Mouse (Mus musculus): Measurements from ENCODE around the gene Pfdn6.

Pfdn6 gene

DNA sequence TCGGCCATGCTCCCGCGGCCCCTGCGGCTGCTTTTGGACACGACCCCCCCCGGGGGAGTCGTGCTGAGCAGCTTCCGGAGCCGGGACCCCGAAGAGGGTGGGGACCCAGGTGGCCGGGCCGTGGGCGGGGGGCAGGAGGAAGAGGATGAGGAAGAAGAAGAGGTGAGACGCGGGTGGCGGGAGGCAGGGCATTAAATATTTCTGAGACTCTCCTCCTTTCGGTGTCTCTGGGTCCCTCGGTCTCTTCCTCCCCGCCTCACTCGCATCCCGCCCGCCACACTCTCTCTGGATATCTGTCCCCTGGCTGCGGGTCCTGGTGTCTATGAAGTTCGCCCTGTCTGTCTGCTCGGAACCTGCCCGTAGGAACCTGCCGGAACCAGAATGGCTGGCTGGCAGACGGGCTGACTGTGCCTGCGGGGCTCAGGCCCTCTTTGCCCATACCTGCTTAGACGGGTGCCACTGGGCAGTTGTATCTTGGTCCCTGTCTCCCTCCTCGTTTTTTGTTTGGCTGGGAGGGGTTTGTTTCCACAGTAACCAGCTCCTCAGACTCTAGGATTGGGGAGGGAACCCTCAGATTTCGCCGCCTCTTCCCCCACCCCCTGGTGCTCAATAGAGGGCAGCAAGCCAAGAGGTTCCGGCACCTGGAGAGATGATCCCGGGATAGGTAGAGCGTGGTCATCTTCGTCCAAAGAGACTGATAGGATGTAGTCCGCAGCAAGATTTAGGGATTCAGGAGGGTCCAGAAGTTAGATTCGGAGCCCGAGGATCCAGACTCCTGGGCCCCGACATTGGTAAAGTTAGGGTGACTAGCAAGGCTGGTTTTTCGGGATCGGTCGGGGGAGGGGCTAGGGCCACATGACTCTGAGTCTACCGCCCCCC lies 9.6 kb downstream of the Pfdn6 start:
- DNase-seq = peak; percentile 74

DNA sequence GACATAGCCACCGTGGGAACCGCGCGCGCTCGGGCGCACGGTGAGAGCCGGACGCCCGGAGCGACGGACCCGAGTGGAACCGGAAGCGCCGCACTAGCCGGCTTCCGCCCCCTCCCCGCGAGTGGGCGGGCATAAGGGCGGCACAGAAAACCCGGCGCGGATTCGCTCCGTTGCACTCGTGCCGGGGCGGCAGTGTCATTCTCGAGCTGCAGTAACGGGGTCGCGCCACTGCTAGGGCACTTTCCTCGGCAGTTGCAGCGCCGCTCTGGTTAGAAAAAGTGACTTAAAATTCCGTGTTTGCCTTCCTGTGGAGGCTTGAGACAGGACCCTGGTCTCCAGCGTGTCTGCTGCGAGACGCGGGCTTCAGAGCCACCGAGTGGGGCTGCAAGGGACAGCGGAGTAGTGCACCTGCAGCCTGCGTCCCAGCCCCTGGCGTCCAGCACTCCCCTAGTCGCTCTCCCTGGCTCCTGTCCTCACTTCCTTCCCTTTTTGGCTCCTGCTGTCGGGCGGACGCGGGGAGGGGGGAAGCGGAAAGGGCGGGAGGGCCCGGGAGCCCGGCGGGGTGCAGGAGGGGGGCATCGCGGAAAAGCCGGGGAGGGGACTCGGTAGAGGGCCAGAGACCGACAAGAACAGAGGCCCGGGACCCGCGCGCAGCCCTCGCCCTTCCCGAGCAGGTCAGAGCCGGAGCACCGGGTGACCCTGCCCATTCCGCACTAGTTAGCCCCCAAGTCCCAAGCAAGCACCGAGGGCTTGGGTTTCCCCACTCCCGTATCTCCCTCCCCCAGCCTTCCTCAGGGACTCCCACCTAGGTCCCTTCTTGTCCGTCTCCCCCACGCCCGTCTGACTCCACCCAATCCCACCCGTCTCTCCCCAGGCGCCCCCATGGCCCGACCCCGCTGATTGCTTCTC lies 10.5 kb downstream of the Pfdn6 start, which contains the start of gene Rgl2:
Gene Rgl2, plus strand, starts transcription at position 173 of the 909 bp plus-strand sequence.
- peak; percentile 94 for DNase-seq

GRCm38 (mm10) chr17:33928251-33928947 lies 11.7 kb downstream of the Pfdn6 start:
- DNase-seq = no peak

- DNase-seq = no peak
These were observed 13.8 kb downstream of the Pfdn6 start for GRCm38 (mm10) chr17:33926207-33926932.

DNA sequence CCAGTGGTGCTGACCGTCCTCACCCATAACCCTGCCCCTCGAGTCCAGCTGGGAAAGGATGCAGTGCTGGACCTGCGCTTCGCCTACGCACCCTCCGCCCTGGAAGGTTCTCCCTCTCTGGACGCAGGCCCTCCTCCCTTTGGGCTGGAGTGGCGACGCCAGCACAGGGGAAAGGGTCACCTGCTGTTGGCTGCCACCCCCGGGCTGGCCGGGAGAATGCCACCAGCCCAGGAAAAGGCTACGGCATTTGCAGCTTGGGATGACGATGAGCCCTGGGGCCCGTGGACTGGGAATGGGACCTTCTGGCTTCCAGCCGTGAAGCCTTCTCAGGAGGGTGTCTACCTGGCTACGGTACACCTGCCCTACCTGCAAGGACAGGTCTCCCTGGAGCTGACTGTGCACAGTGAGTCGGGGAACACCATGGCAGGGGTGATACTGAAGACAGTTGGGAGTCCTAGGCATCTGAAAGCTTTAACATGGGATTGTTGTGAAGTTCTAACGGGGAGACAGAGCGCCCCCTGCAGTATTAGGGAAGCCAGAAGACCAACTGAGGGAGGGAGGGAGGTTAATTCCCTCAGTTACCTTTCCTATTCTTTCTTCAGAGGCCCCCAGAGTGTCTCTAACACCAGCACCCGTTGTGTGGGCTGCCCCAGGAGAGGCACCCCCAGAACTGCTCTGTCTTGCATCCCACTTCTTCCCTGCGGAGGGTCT lies 14.6 kb downstream of the Pfdn6 start:
- DNase-seq = no peak

DNA sequence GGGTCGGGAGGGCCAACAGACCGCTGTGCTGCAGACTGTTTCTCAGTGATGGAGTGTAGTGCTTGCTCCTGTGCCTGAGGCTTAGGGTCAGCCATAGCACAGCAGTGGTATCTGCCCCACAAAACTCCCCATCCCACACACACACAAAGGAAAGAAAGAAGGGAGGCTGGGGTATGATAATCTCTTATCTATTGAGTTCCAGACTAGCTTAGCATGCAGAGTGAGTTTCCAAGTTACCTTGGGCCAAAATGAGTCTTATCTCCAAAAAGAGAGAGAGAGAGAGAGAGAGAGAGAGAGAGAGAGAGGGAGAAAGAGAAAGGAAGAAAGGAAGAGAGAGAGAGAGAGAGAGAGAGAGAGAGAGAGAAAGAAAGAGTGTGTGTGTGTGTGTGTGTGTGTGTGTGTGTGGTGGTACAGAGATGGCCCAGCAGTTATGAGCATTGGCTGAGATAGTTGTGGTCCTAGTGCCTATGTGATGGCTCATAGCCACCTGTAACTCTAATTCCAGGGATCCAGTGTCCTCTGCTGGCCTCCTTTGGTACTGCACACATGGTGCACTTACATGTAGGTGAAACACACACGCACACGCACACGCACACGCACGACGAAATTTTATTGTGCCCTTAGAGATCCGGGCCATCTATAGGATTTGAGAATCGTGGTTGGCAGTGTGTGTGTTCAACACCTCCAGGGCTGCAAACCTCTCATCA lies 15.4 kb downstream of the Pfdn6 start:
- DNase-seq = no peak

- no peak for DNase-seq
These were observed 18.8 kb downstream of the Pfdn6 start for GRCm38 (mm10) chr17:33921361-33921760.

DNA sequence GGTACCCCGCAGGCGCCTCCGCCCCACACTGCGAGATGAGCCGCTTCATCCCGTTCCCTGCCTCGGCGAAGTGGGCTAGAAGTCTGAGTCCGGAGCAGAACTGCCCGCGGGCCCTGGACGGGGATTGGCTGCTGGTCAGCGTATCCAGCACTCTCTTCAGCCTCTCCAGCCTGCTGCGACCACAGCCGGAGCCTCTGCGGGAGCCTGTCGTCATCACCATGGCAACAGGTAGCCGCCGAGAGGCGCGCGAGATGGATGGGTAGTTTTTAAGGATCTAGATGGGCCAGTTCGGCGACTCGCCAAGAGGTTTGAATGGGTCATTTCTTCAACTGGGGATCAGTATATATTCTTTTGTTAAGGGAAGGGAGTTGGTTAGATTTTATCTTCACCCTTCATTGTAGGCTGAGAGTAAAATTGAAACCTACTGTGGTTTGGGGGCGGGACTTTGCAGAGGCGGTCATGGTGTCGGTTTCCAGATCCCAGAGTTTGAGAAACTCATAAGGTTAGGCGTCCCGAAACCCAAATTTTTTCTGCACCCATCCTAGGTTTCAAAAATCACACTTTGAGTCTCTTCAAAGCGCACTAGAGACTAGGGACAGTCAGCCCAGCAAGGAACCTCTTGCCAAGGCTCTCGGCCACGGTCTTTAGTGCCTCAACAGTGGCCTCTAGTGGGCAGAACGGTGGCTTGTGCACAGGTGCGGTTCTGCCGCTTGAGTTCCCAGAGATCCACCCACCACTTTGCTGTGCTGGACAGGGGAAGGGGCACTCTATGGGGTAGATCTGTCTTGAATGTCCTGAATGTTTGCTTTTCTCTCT lies 19.7 kb downstream of the Pfdn6 start:
- peak; percentile 82 for DNase-seq

GRCm38 (mm10) chr17:33919351-33920281 lies 20.5 kb downstream of the Pfdn6 start:
- DNase-seq = peak; percentile 54

DNA sequence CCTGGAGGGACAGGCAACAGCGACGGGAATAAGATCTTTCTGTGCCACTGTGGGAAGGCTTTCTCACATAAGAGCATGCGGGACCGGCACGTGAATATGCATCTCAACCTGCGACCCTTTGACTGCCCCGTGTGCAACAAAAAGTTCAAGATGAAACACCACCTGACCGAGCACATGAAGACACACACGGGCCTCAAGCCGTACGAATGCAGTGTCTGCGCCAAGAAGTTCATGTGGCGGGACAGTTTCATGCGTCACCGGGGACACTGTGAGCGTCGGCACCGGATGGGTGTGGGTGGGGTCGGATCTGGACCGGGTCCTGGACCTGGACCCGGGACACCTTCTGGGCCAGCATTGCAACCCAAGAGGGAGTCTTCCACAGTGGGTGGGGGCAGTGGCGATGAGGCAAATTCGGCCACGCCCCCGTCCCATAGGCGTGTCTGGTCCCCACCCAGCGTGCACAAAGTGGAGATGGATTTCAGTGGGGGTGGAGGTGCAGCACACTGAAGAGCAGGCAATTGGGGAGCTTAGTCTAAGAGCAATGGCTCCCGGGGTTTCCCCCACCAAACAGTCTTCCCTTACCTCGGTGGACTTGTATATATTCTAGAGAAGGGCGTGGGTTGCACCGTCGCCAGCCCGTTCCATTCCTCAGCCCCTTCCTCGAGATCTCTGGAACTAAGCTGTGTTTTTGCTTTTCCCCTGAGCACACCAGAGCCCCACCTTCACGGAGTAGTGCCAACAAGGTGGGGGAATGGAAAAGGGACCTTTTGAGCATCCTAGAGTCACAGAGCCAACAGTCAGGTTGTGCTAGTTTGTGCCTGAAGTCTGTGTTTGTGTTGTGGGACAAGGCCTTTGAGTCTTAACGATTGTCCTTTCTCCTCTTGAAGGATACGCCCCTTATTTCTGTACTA lies 21.6 kb downstream of the Pfdn6 start:
- DNase-seq = no peak

DNA sequence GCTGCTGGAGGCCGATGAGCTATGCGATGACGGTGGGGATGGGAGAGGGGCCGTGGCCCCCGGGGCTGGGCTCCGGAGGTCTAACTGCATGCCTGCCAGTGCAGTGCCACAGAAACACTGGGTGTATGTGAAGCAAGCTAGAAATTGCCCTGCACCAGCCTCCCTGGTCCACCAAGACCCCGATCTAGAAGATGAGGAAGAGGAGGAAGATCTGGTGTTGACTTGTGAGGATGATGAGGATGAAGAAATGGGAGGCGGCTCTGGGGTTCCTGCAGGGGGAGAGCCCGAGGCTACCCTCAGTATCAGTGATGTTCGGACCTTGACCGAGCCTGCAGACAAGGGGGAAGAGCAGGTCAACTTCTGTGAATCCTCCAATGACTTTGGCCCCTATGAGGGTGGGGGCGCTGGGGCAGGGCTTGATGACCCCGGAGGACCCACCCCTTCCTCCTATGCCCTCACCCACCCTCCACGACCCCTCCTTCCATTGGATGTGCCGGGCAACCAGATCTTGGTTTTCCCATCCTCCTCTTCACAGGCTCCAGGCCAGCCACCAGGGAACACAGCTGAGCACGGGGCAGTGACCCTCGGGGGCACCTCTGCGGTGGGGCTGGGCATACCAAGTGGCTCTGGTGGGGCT lies 22.4 kb downstream of the Pfdn6 start:
- DNase-seq = no peak

GRCm38 (mm10) chr17:33916847-33917655 lies 23.1 kb downstream of the Pfdn6 start:
- DNase-seq = no peak

GRCm38 (mm10) chr17:33916294-33916693 lies 23.8 kb downstream of the Pfdn6 start:
- no peak for DNase-seq

DNA sequence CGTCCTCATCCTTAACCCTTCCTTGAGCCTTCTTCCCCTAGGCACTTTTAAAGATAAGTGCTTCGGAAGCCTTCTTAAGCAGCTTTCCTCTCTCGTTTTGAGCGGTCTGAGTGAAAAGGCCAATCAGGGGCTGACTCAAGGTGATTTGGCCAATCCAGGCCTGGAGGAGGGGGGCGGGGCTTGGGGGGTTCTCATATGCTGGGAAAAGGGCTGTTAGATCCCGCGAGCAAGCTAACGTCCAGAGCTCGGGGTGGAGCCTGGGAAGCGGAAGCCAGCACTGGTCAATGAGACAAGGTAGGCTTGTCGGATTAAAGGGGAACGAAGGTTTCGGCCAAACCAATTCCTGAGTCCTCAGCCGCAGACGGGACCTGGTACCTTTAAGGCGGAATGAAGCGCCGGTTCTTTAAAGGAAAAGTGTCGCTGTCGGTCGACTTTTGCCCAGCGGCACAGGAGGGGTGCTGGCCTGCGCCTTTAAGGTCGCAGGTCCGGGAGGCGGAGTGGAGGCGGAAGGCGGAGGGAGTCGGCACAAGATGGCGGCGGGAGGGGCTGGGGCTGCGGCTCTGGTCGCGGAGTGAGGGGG lies 24.4 kb downstream of the Pfdn6 start, which contains the start of the genes Tapbp and Zbtb22:
Gene Tapbp, plus strand, starts transcription at position 229 of the 580 bp plus-strand sequence.
Gene Zbtb22, plus strand, starts transcription at position 234 of the 580 bp plus-strand sequence.
- DNase-seq = peak; percentile 96

DNA sequence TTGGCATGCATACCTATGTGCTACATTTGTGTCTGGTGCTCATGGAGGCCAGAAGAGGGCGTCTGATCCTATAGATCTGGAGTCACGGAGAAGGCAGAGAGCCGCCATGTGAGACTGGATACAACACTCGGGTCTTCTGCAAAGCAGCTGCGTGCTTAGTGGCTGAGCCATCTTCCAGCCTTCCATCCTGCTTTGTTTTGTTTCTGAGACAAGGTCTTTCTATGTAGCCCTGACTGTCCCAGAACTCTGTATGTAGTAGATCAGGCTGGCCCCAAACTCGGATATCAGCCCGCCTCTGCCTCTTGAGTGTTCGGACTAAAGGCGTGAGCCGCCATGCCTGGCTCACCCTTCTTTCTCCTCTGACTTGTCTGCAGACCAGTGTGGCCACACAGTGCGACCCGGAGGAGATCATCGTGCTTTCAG lies 25.2 kb downstream of the Pfdn6 start:
- no peak for DNase-seq

GRCm38 (mm10) chr17:33913905-33914304 lies 26.2 kb downstream of the Pfdn6 start:
- no peak for DNase-seq
